Mouse (Mus musculus) spleen, adult 12 weeks (tissue): ENCODE data around the gene Arl10.
A peak's percentile ranks its signal among the peaks of the same experiment; 100 is the strongest.
"Not testable (repeated sequence)": the region's sequence is repeated elsewhere in the genome, so short reads cannot be mapped to it uniquely, and the experiment has no call there.

Experiments
- DNase-seq: peaks from one replicate; pipeline ENCODE4 v3.0.0; 2022; ENCODE audit warnings: low spot score

The Arl10 gene

DNA sequence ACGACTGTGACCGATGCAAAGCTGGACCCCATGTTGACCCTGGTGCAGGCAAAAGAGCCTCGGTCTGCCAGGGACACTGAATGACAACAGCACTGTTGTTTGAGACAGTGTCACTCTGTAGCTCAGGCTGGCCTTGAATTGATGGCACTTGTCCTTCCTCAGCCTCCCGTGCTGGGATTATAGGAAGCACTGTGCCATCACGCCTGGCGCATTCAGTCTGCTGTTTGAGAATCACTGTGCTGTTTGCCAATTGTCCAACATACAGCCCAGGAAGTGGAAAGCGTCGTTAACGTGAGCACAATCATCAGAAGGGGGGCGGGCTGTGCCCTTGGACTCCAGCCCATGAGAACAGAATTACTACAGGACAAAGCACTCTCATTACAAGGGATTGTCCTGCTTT lies 7.3 kb downstream of the Arl10 start:
- no peak for DNase-seq

DNA sequence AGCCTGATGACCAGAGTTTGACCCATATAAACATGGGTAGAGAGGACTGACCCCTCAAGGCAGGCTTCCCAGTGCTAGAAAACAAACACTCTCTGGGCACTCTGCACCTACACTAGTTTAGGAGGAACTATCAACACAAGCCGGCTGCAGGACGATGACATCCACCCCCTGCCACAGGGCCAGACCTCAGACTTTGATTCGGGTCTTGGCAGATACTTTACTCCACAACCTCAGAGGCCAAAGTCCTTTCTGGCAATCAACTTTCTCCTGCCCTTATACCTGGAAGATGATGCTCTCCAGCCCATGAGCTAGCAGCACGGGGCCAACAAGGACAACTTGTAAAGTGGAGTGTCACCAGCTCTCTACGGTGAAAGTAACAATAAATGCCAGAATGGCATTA lies 8.0 kb downstream of the Arl10 start:
- no peak for DNase-seq

DNA sequence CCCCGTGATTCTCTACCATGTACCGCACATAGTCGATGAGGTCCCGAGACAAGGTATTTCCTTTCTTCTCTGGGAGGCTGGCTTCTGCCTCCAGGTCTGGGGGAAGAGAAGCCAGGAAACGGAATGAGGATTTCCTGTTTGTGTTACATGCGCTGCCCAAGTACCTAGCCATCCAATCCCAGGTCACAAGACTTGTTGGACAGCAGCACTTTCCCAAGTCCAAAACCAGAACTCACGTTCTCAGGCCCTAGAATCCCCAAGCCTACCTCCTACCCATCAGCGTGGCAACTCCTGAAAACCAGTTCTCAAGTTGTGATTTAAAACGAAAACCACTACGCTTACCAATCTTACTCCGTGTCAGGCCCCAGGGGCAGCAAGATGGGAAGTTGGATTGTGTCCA lies 11.0 kb downstream of the Arl10 start:
- DNase-seq: no peak

DNA sequence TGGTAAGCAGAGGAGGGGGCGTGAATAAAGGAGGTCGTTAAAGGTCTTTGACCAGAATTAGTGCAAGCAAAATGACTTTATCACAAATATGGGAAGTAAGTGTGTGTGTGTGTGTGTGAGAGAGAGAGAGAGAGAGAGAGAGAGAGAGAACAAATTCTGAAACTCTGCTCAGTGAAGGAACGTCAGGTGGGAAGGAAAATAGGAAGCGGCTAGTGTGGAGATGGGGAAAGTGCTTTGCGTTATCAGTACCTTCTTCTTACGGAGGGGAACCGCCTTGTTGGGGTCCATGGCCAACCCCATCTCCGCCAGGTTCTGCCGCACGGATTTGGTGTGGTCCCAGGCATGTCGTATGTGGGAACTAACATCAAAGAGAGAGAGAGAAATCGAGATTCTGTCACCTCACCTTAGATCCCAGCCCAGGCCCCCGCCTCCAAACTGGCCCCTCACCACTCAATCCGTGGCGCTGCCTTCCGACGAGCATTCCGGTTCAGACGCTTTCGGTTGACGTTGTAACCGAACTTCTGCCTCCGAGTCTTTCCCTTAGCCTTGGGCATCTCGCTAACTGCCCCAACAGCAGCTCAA lies 14.7 kb downstream of the Arl10 start:
- no peak for DNase-seq

DNA sequence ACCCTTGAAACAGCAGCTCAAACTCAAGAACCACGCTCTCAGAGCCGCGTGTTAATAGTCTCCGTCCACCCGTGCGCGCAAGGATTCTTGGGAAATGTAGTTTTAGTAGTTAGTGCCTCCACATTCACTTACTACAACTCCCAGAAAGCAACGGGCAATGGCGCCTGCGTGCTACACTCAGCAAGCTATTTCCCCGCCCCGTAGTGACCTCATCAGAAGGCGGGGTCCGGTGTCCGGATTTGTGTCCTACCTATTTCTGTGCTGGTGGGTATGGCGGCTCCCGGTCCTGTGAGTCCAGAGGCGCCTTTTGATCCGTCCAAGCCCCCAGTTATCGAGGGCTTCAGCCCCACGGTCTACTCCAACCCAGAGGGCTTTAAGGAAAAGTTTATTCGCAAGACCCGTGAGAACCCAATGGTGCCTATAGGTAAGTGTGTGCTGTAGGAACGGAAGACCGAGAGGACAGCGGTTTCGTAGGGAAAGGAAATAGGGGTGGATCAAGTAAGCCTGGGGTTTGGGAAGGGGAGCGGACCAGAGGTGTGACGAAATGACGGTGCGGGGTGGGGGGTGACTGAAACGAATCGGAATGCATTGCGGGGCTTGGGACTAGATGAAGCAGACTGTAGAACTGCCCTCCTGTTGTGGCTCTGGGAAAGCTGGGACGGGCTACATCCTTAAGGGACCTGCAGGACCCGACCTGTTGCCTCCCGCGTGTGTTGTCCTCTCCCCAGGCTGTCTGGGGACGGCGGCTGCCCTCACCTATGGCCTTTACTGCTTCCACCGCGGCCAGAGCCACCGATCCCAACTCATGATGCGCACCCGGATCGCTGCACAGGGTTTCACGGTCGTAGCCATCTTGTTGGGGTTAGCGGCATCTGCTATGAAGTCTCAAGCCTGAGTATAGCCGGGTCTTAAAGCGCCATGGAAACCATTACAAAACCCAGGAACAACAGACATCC lies 15.5 kb downstream of the Arl10 start, which contains the start of the genes Nop16 and Higd2a:
Gene Nop16 (minus strand): TSS at position 95 of the 956 bp plus-strand sequence.
Gene Higd2a (plus strand): TSS at position 212 of the 956 bp plus-strand sequence.
- peak; percentile 96 for DNase-seq

DNA sequence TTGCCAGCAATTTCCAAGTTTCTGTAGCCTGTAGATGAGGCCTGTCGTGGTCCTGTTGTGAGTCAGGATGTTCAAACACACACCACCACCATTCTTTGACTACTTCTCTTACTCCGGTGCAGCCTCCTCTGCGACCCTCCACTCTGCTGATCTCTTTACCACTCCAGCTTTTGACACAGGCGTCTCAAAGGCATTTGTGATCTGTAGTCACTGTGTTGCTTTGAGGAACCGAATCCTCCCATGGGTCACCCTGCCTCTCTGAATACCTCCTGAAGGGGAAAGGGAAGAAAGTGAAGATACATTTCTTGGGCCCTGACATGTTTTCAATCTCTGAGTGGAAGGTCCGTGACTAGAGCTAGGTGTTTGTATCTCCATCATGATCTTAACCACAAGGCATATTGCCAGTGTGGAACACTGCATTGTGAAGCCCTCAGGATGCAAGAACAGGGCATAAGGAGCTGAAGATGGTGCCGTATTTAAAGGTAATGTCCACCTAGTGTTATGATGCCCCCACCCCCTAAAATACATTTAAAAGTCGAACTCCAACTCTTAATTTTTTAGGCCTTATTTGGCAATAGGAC lies 17.1 kb downstream of the Arl10 start:
- DNase-seq: no peak

DNA sequence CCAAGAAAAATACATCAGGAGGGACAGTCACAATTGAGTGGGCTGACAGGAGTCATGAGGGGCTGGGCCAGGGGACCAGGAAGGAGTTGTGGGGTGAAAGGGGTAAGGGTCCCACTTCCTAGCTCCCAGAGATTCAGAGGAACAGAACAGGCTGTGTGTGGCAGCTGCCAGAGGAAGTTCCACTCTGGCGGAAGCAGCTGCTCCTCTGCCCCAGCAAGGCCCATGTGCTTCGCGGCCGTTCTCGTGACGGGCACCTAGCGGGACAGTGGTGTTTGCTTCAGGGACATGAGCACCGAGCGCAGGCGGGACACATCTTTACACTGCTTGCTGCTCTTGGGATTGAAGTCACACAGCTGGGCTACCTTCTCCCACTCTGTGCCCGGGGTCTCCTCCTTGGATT lies 18.8 kb downstream of the Arl10 start:
- no peak for DNase-seq

DNA sequence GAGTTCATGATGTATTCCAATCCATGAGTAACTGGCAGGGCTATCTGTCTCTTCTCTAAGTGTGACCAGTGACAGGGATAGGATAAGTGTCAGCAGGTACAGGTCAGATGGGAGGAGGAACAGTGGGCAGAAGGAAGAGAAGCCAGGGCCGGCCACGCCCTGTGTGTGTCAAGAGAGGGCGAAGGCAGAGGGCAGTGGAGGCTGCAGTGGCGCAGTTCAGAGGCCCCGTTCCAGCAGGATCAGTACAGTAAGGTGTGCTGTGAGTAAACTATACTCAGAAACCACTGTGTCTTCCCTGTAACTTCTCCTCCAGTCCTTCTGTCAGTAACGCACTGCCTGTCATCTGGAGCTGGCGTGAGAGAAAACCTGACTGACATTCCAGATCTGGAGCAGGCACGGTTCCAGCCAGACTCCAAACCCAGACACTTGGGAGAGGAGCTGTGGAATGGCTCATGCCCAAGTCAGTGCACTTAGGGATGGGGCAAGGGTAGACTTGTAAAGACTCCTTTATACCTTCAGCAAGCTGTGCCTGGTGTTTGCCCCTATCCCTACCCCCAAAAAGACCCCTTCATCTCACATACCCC lies 21.4 kb downstream of the Arl10 start:
- DNase-seq: no peak

DNA sequence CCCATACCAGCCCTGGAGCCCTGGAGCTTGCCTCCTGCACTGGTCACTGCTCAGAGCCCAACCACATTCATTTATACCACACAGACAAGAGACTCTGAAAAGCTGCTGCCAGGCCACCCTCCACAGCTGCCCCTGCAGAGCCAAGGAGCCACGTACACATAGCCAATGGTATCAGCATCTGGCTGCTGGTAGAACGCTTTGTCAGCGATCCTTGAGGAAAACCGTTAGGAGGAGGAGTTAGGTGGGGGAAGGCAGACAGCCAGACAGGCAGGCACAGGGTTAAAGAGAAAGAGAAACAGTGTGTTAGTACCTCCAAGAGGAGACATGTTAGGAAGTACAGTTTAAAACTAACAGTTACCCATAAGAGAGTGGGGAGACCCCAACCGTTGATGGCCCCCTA lies 22.1 kb downstream of the Arl10 start:
- DNase-seq: no peak

DNA sequence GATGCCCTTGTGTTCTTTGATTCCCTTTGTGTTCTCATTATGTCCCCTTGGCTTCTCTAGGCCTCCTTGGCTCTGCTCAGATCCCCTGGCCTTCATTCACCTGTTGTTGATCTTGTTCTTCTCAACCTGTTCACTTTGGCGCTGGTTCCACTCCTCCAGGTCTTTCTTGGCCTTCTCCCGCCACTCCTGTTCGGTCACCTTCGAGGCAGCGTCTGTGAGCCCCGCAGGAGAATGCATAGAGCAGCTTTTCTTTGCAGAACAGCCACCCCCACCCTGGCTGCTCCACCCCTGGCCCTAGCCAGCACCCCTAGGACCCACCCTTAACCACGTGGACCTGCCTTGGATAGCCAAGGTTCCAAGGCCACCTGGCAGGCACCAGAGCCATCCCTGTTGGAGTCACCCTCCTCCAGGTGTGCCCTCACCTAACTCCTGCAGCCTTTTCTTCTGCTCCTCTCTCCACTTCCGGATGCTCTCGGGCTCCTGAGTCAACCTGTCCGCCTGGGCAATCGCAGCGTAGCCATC lies 23.9 kb downstream of the Arl10 start:
- no peak for DNase-seq

DNA sequence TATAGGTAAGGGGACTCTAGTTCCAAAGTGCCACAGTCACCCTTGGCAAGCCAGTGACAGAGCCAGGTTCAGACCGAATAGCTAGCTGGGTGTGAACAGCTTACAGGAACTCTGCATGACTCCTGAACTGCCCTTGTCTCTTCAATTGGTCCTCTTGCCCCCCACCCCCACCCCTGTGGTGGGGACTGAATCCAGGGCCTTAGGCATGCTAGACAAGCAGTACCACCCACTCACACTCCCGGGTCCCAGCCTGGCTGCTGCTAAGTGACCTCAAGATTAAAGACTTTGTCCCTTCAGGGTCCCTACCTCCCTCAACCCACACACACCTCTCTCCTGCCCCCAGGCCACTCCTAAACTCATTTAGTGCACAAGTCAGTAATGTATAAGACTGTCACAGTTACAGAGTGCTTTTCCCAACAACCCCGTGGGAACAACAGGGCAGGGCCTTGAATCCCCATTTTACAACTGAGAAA lies 27.9 kb downstream of the Arl10 start:
- DNase-seq: no peak

DNA sequence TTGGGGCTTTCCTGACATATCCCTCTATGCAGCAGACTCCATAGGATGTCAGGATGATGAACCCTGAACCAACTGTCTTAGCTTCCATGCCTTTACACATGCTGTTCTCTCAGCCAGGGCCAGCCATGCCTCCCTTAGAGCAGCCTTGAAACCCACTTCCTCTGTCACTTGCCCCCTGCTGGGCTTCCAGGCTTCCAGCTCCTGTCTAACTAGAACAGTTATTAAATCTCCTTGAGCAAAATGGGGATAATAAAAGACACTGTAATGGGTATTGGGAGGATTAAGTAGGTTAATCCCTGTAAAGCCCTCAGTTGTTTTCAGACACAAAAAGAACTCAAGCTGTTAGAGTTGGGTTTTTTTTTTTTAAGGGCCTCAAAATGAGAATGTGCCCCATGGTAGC lies 28.7 kb downstream of the Arl10 start:
- no peak for DNase-seq

DNA sequence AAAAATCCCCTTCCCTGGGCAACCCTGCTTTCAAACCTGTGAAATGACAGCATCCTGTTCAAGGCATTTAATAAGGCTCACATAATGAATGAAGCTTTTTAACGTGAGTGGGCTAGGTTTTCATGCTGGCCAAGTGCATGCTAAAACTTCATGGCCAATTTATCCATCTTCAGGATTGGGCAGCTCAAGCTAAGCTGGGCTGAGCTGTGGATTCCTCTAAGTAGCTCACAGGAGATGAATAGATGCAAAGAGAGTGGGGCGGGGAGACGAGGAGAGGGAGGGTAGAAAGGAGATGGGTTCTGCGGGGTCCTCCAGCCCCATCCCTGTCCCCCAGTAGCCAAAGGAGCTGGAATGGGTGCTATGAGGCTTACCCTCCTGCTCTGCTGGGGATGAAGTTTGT lies 29.4 kb downstream of the Arl10 start:
- no peak for DNase-seq

DNA sequence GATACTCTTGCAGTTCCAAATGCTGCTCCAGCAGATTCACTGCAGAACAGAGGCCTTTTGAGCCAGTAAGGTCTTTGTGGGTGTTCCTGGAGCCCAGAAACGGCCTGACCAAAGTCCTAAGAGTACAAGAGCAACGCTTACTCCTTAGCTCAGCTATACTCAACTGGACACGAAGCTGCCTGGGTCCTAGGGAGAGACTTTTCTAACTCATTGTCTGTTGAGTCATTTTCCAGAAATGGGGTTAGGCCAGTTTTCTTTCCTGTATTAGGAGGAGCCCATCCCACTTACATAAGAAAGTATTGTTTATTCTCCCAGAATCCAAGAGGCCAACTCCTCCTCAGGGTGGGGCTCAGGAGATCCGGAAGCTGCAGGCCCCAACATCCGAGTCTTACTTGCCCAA lies 30.6 kb downstream of the Arl10 start:
- DNase-seq: no peak

DNA sequence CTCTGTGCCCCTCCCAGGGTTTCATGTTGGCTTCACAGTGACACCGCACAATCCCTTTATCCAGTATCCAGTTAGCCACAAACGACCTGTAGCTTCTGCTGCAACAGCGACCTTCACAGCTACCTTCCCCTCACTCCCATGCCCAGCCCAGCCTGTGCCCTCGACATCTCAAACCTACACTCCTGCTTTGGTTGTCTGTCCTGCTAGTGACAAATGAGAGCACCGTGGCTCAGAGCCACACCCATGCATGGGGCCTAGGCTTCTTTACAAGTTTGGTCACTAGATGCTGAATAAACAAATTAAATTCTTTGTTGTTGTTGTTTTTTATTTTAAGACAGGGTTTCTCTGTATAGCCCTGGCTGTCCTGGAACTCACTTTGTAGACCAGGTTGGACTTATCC lies 32.4 kb downstream of the Arl10 start:
- DNase-seq: no peak

DNA sequence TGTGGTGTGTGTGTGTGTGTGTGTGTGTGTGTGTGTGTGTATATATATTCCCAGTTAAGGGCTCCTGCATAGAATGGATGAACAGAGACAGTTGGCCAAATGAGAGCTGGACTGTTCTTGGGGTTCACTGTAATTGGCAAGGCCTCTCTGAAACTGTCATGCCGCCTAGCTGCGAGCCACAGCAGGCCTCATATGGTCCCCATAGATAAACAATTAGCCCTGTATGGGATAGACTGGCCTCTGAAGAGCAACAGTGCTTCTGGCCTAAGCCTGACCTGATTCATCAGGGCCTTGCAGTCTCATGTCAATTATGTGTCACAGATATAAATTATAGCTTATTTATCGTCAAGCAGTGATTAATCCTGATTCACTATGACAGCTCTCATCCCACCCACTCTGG lies 33.2 kb downstream of the Arl10 start:
- no peak for DNase-seq

DNA sequence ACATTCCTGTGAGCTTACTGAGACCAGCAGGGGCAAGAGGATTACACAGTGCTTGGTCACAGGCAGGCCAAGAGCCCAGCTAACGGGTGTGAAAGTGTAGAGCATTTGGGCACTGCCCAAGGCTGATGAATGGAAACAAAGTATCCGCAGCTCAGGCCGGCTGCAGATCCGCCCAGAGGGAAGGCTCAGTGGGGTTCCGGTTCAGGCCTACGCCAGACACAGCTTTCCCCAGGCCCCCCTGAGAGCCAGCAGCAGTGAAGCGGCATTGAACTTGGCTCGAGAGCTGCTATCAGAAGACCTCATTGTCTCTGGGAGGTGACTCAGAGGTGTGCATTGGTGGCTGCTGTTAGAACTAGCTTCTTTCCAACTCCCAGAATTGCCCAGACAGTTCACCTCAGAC lies 33.9 kb downstream of the Arl10 start:
- no peak for DNase-seq

DNA sequence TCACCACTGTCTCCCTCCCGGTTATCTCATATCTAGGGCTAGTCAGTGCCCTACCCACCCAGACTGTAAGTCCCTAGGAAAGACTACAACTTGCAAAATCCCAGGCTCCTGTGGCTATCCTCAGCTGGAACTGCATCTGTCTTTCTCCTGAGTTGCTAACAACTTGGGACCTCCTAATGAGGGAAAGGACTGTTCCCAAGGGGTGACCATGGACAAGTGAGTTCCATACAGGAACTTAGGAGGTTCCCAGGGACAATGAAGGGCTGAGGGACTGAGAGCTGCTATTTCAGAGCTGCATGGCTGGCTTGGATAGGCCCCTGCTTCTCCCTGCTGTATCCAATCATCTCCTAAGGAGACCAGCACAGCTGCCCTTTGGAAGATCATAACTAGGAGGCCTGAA lies 34.5 kb downstream of the Arl10 start:
- DNase-seq: no peak

DNA sequence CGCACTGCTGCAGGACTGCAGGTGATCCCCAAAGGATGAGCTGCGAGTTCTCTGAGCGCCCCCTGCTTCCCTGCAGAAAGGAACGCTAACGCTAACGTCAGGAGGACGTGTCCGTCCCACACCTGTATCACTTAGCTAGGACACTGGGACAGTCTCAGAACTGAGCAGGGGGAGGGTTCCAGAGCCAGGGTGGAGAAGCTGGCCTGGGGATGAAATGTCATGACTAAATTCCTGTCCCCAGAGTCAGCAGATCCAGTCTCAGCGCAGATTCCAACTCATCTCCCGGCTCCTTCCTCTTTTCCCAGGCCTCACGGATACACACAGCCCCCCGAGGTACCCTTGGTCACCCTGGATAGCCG lies 35.8 kb downstream of the Arl10 start:
- no peak for DNase-seq

DNA sequence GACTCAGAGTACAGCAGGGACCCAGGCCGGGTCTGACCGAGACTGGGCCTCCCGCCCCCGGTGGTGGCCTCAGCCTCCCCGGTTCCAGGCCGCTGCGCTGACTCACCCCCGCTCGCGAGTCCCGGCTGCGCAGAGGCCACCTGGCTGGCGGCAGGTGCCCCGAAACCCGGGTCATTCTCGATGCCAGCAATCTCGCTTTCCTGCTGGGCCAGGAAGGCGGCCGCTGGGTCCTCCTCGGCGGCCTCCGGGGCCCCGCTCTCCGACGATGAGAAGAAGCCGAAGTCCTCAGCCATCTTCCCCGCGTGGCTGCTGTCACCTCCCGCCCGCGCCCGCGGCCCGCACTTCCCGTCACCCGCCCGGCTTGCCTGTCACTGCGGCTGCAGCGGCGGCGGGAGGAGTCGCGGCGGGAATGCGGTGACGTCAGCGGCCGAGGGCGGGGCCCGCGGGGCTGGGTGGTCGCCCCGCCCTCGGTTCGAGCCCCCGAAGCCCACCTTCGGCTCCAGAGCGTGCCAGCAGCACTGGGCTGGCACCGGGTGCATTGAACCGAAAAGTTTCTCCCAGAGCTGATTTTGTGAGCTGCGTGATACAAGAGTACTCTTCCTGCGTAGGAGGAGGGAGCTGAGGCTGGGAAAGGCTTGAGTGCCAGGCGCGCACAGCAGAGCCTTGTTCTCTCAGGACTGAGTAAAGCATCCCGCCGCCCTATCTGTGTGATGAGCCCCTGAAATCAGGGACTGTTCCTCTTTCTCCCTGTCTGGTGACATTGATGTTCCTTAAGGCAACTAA lies 36.3 kb downstream of the Arl10 start, which contains the start of gene Cltb:
Gene Cltb (minus strand): TSS at position 373 of the 783 bp plus-strand sequence.
- peak; percentile 77 for DNase-seq

DNA sequence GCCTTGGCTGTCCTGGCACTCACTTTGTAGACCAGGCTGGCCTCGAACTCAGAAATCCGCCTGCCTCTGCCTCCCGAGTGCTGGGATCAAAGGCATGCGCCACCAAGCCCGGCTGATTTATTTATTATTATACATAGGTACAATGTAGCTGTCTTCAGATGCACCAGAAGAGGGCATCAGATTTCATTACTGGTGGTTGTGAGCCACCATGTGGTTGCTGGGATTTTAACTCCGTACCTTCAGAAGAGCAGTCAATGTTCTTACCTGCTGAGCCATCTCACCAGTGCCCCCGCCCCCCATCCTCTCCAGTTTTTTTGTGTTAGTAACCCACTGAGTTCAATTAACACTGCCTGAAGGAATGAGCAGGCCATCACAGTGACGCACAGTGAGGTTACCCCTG lies 38.3 kb downstream of the Arl10 start:
- not testable (repeated sequence) for DNase-seq

DNA sequence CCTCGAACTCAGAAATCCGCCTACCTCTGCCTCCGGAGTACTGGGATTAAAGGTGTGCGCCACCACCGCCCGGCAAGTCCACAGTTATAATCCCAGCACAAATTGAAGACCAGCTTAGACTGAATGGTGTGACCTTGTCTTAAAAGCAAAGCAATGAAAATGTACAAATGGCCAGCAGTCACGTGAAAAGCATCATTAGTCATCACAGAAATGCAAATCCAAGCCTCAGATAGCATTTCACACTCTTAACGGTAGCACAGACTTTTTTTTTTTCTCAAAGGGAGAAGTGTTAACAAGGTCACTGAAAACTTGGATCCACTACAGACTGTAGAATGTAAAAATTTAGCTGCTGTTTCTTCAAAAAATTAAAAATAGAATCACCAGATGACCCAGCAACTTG lies 41.5 kb downstream of the Arl10 start:
- no peak for DNase-seq
